Mouse (Mus musculus) left cerebral cortex, postnatal 4 days (tissue): ENCODE measurements at regions not wholly inside any gene's neighbourhood (a gene's known extent, or its start where the extent isn't known, plus 50 kb on each side); places are given as distances from the start of the nearest gene placed in this dataset.

ENCODE experiments used
- DNase-seq: peaks from one replicate; pipeline ENCODE4 v3.0.0-alpha.2; 2022
- intact Hi-C: fragments of 180-260 bp; cut with DNase I; formaldehyde crosslinking; loops from one replicate; pipeline ENCODE4 v1.15.1; 2025

GRCm38 (mm10) chr19:23507256-23507851, 59.1 kb upstream of the Mamdc2 start:
- intact Hi-C loops: no loop called here
- DNase-seq: peak; percentile 8
